Mouse (Mus musculus): ENCODE data around the gene Gtf3c2.
A peak's percentile ranks its signal among the peaks of the same experiment; 100 is the strongest.

Gene Gtf3c2

DNA sequence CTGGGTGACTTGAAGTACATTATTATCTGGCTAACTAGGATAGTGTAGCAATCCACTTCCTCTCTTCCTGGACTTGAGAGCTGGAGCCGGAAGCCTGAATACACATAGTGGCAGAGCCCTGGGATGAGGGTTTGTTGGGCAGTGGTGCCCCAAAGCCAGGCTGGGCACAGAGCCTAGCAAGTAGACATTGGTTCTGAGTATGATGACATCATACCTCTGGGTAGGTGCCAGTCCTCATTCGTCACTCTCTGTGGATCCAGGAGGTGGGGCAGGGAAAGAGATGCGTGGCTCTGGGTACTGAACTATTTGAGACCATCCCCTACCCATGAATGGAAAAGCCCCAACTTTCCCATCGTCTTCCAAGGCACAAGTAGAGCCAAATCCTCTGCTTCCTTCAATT lies 30.2 kb downstream of the Gtf3c2 start:
- DNase-seq (ENCODE audit: low spot score in 2 of 2): no peak

DNA sequence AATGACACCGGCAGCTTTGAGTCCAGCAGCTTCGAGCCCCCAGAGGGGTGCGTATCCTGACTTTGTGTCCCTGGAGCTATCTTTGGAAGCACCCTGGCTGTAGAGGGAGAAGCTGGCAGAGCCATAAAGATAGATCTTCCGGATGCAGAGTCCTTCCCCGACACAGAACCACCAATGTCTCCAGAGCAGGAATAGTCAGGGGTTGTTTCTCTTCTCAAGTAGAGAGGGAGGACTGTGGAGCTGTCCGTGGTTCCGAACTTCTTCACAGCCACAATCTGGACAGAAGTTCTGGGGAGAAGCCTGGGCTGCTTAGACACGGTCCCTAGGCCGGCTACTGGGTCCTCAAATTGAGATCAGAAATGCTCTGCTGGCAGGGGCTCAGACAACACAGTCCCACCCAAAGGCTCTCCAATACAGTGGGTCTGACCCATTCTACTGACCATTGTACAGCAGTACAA lies 40.9 kb downstream of the Gtf3c2 start:
- DNase-seq (ENCODE audit: low spot score in 2 of 2): no peak

DNA sequence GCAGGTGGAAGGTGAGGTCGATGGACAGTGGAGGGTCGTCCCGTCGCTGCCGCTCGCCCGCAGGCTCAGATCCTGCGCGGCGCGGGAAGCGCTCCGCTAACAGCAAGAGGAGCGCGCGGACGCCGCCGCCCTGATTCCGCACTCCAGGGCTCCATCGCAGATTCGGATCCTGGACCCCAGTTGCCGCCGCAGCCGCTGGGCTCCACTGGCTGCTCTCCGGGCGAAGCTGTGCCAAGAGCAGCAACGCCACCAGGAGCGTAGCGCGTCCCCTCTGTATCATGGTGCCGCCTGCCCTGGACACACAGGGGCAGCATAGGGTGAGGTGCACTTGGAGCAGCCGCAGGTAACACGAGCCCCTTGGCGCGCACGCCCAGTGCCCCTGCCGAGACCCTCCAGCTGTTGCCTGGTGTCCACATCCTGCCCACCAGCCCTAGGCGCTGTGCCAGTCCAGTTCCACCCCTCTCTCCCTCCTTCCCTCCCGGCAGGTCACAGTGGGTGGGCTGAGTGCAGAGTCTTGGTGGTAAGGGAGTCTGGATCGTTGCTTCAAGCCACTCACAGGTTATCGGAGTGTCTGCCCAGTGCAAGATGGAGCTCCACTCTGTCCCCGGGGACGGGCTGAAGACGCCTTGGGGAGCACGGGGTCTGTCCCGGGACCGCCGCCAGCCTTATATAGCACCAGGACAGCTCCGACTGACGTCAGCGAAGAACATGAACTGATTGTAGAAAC lies 41.5 kb downstream of the Gtf3c2 start, which contains the start of gene Ucn:
Ucn (minus strand) TSS at position 589 of the 727 bp plus-strand sequence.
- DNase-seq (ENCODE audit: low spot score in 2 of 2): no peak

DNA sequence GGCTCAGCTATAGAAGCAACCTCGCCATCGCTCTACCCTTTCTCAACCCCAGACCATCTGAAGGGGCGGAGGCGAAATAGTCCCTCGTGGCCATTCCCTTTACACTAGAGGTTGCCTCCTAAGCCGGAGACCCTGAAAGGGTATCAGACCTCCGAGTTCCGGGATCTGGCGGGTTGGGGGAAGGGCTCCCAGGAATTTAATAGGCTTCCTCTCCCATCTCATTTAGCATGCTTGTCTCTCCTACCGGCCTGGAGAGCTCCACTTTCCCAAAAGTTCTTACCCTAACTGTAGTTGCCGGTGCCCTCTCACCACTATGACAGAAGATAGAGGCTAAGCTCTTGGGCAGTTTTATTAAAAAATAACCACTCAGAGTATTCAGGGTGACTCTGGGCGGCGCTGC lies 42.3 kb downstream of the Gtf3c2 start:
- no peak for DNase-seq (ENCODE audit: low spot score in 2 of 2)

DNA sequence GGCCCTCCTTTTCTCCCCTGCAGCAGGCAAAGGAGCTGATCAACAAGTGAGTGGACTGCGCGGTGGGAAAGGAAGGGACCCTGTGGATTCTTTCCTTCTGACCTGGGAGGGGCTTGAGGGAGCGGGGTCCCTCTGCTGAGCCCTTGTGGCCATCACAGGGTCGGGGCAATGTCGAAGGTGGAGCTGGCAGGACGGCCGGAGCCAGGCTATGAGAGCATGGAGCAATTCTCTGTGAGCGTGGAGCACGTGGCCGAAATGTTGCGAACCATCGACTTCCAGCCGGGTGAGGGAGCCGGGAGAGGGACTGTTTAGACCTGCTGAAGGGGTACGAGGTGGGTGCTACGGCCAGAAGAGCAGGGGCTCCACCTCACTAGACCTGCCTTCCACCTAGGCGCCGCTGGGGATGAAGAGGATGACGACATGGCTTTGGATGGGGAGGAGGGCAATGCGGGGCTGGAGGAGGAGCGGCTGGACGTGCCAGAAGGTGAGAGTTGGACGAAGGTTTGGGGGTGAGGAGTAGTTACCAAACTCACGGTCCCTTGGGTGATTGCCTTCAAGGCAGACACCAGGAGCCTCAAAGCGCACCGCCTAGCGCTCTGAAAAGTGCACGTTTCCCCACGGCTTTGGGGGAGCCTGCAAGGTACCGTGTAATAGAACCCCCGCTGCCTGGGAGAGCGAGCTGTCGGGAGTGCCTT lies 43.1 kb downstream of the Gtf3c2 start:
- DNase-seq (ENCODE audit: low spot score in 2 of 2): no peak

DNA sequence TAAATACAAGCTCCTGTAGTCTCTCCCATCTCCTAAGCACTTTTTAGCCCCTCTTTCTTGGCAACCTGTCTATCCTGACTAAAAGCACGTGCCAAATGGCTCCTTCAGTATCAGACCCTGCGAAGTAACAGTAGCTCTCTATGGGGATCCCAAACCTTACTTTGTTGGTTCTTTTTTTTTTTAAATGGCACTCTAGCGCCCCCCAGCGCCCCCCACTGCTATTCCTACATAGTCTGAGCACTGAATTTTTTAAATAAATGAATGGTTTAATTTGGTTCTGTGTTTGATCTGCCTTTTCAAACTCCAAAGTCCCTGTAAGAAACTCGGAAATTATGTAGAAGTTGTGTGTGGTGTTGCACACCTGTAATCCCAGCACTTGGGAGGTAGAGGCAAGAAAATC lies 53.9 kb downstream of the Gtf3c2 start:
- no peak for DNase-seq (ENCODE audit: low spot score in 2 of 2)

DNA sequence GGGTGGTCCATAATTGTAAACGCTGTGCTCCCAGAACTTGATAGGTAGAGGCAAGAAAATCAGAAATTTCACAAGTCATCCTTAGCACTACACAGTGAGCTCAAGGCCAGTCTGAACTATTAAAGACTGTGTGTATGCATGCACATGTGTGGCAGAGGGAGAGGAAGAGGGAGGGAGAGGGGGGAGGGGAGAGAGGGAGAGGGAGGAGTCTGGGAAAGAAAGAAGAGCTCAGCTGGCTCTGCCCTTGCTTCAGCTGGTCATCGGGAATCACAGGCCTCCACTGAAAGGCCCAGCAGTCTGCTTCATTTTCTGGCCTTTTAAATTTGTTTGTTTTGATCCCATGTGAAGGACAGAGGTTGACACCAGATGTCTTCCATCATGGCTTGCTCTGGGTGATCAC lies 56.5 kb downstream of the Gtf3c2 start:
- no peak for DNase-seq (ENCODE audit: low spot score in 2 of 2)

DNA sequence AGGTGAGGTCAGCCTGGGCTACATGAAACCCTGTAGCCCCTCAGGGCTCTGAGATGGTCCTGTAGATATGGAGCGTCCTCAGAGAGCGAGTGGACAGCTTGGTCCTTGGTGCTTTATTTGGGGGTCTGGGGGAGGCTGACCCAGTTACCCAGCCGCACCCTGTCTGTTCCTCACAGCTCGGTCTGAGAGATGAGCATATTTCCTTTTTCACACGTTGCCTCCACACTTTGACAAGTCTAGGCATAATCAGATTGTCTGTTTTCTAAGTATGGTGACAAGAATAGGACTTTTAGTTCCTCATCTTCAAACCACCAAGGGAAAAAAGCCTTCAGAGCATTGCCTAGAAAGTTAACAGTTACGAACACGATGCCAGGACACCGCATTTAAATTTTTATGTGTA lies 58.8 kb downstream of the Gtf3c2 start:
- no peak for DNase-seq (ENCODE audit: low spot score in 2 of 2)

DNA sequence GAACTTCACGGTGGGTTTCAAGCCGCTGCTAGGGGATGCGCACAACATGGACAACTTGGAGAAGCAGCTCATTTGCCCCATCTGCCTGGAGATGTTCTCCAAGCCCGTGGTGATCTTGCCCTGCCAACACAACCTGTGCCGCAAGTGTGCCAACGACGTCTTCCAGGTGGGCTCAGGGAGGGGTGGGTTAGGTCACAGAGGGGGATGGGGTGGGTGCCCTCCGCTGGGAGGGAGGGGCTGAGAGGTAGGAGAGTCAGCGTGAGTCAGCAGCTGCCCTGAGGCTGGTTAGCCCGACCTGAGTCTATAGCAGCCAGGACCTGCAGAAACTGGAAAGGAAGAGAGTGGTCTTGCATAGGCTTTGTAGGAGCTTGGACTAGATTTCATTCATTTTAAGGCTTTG lies 63.0 kb downstream of the Gtf3c2 start:
- DNase-seq (ENCODE audit: low spot score in 2 of 2): no peak

DNA sequence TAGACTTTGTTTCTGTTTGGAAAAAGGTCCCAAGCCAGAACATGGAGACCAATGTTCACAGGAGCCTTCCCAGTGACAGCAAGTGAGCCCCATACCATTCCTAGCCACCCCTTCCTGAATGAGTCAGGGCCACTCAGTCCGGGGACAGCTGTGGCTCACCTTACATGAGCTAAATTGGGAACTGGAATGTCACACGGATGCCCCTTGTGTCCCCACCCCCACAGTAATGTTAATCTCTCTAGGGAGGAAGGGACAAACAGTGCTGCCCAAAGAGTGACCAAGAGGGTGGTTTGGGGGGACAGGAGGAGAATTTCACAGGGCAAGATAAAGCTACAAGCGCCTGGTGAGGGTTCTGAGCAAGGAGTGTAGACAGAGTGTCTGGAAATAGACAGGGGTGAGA lies 63.6 kb downstream of the Gtf3c2 start, which contains the start of gene Trim54:
Trim54 (plus strand) TSS at position 359 of the 400 bp plus-strand sequence.
- DNase-seq (ENCODE audit: low spot score in 2 of 2): no peak

DNA sequence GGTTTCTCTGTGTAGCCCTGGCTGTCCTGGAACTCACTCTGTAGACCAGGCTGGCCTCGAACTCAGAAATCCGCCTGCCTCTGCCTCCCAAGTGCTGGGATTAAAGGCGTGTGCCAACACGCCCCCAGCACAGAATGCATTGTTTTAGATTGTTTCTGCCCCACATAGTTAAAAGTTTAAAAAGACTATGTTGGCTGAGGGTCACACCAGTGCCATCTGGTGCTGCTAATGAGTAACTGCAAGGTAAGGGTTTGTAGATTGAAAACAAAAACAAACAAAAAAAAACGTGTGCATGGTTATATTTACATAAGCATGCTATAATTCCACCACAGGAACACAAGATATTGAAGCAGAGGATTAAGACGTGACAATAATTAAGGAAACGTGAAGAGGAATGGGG lies 69.2 kb downstream of the Gtf3c2 start:
- peak in 1 of 2 experiments; percentile 15 for DNase-seq (ENCODE audit: low spot score in 2 of 2)

DNA sequence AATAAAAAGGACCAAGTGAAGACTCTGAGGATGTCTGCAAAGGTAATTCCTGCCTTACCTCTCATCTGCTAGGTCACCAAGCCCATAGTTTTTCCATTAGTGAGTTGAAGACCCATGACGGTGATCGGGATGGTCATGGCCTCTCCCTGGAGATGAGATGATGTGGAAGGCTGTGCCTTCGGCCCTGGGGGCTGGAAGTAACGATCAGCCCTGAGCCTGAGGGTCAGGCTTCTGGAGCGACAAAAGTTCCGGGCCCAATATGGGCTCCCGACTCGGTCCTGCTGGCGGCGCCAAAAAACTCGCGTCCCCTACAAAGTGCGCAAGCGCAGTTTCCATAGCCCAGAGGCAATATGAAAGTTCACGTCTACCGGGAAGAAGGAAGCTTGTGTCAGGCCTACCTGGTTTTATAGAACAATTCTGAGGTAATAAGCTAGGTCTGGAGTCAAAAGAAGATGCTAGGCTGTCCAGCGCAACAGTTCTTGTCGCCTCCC lies 71.9 kb downstream of the Gtf3c2 start, which contains the start of gene Slc30a3:
Slc30a3 (minus strand) TSS at position 238 of the 491 bp plus-strand sequence.
- no peak for DNase-seq (ENCODE audit: low spot score in 2 of 2)

Measured in natural killer cell, adult 2 months (primary cell).